Mouse (Mus musculus) heart, adult 11 months (tissue): ENCODE results near the gene Cbl.

Experiments
- DNase-seq: peaks from one replicate; pipeline ENCODE4 v3.0.0; 2022

Cbl gene

GRCm38 (mm10) chr9:44239447-44239846 lies 5.6 kb upstream of the Cbl start:
- no peak for DNase-seq

- DNase-seq, result no peak
Observed at GRCm38 (mm10) chr9:44238501-44239190, 4.8 kb upstream of the Cbl start.

- no peak for DNase-seq
Observed at GRCm38 (mm10) chr9:44237128-44237527, 3.3 kb upstream of the Cbl start.

- peak; percentile 91 for DNase-seq
Observed at GRCm38 (mm10) chr9:44236601-44237000, 2.8 kb upstream of the Cbl start.

- DNase-seq, result peak; percentile 97
Observed at GRCm38 (mm10) chr9:44234479-44235427, 904 bp upstream of the Cbl start.

GRCm38 (mm10) chr9:44233021-44233801 lies 638 bp downstream of the Cbl start:
- DNase-seq, result no peak

- DNase-seq, result no peak
Observed at GRCm38 (mm10) chr9:44231609-44232008, 2.2 kb downstream of the Cbl start.

GRCm38 (mm10) chr9:44225993-44226392 lies 7.9 kb downstream of the Cbl start:
- DNase-seq, result no peak

- DNase-seq, result no peak
Observed at GRCm38 (mm10) chr9:44213538-44213937, 20.3 kb downstream of the Cbl start.

GRCm38 (mm10) chr9:44212406-44212805 lies 21.4 kb downstream of the Cbl start:
- no peak for DNase-seq

- no peak for DNase-seq
Observed at GRCm38 (mm10) chr9:44209416-44209815, 24.4 kb downstream of the Cbl start.

- DNase-seq, result no peak
Observed at GRCm38 (mm10) chr9:44207840-44208239, 26.0 kb downstream of the Cbl start.

- no peak for DNase-seq
Observed at GRCm38 (mm10) chr9:44200458-44200857, 33.4 kb downstream of the Cbl start.

GRCm38 (mm10) chr9:44199580-44199979 lies 34.3 kb downstream of the Cbl start:
- peak; percentile 34 for DNase-seq

- DNase-seq, result peak; percentile 17
Observed at GRCm38 (mm10) chr9:44199166-44199565, 34.7 kb downstream of the Cbl start.

- no peak for DNase-seq
Observed at GRCm38 (mm10) chr9:44196354-44196753, 37.5 kb downstream of the Cbl start.

- DNase-seq, result no peak
Observed at GRCm38 (mm10) chr9:44194000-44194399, 39.8 kb downstream of the Cbl start.

GRCm38 (mm10) chr9:44192794-44193193 lies 41.1 kb downstream of the Cbl start:
- no peak for DNase-seq

- no peak for DNase-seq
Observed at GRCm38 (mm10) chr9:44192312-44192711, 41.5 kb downstream of the Cbl start.

- peak; percentile 46 for DNase-seq
Observed at GRCm38 (mm10) chr9:44191166-44191565, 42.7 kb downstream of the Cbl start.

GRCm38 (mm10) chr9:44188223-44188622 lies 45.6 kb downstream of the Cbl start:
- DNase-seq, result peak; percentile 51

- peak; percentile 91 for DNase-seq
Observed at GRCm38 (mm10) chr9:44182260-44182659, 51.6 kb downstream of the Cbl start.

GRCm38 (mm10) chr9:44181537-44181936 lies 52.3 kb downstream of the Cbl start:
- peak; percentile 15 for DNase-seq
